Mouse (Mus musculus) inflammation-experienced regulatory T-cells, adult 6 months (primary cell): ENCODE measurements around the gene Gpc1. TPM values are rescaled to one million over a fixed set of nuclear protein-coding genes. Genes with fewer than 3 reads are reported as not detected.

ENCODE experiments used
- ATAC-seq: one replicate; pipeline ENCODE4 v1.8.0; 2017
- polyA plus RNA-seq, 3 experiments: library from polyadenylated mRNA; unstranded; fragments of 100-300 nt; shearing (Covaris generic); gene quantifications; one replicate each; pipeline ENCODE4 v1.2.1; 2017

Gpc1 gene
- polyA plus RNA-seq, 3 experiments from 2014 or later = 0.87 to 3.0 (median 2.8) TPM

GRCm38 (mm10) chr1:92880101-92880500, 48.7 kb downstream of the Gpc1 start:
- no peak for ATAC-seq

- no peak for ATAC-seq
Observed at GRCm38 (mm10) chr1:92881982-92882381, 50.5 kb downstream of the Gpc1 start.

- no peak for ATAC-seq
Observed at GRCm38 (mm10) chr1:92888901-92889655, 57.6 kb downstream of the Gpc1 start.

- ATAC-seq = no peak
Observed at GRCm38 (mm10) chr1:92892791-92893190, 61.3 kb downstream of the Gpc1 start.

- ATAC-seq = no peak
Observed at GRCm38 (mm10) chr1:92893896-92894295, 62.5 kb downstream of the Gpc1 start.

GRCm38 (mm10) chr1:92895089-92895488, 63.6 kb downstream of the Gpc1 start:
- ATAC-seq = peak; percentile 82

GRCm38 (mm10) chr1:92902786-92903185, 71.3 kb downstream of the Gpc1 start, which contains the start of gene Ankmy1:
Ankmy1 (minus strand) TSS chr1:92902906.
- ATAC-seq = no peak

- ATAC-seq = no peak
Observed at GRCm38 (mm10) chr1:92903627-92904026, 72.2 kb downstream of the Gpc1 start.

- no peak for ATAC-seq
Observed at GRCm38 (mm10) chr1:92905703-92906310, 74.4 kb downstream of the Gpc1 start.

GRCm38 (mm10) chr1:92906779-92907631, 75.6 kb downstream of the Gpc1 start, which contains the start of gene Dusp28:
Dusp28 (plus strand) TSS chr1:92906981.
- peak; percentile 67 for ATAC-seq

GRCm38 (mm10) chr1:92907632-92908360, 76.4 kb downstream of the Gpc1 start:
- ATAC-seq = no peak

- no peak for ATAC-seq
Observed at GRCm38 (mm10) chr1:92908664-92909063, 77.2 kb downstream of the Gpc1 start.

GRCm38 (mm10) chr1:92909068-92909467, 77.6 kb downstream of the Gpc1 start:
- ATAC-seq = no peak

Other genes with a start within 250 kb of the Gpc1 start
- not detected for gene Olfr1412, start 245.9 kb upstream of the Gpc1 start, polyA plus RNA-seq
- not detected for gene Olfr1411, start 237.2 kb upstream of the Gpc1 start, polyA plus RNA-seq
- not detected for gene Olfr1410, start 225.9 kb upstream of the Gpc1 start, polyA plus RNA-seq
- gene Olfr12, start 213.9 kb upstream of the Gpc1 start, polyA plus RNA-seq = not detected
- 100 to 1,000 TPM; 205 to 272 (median 248) TPM for gene Cops9, start 189.7 kb upstream of the Gpc1 start, polyA plus RNA-seq
- gene Otos, start 182.8 kb upstream of the Gpc1 start, polyA plus RNA-seq = 1 to 10 TPM in 2 of 3 experiments, under 1 TPM in 1; 0.64 to 2.5 (median 1.7) TPM
- 1 to 10 TPM in 1 of 3 experiments, under 1 TPM in 2; 0.71 to 1.6 (median 0.94) TPM for gene Ankmy1, start 71.3 kb downstream of the Gpc1 start, polyA plus RNA-seq
- gene Dusp28, start 75.3 kb downstream of the Gpc1 start, polyA plus RNA-seq = 1 to 10 TPM; 3.9 to 5.0 (median 4.1) TPM
- gene Rnpepl1, start 79.1 kb downstream of the Gpc1 start, polyA plus RNA-seq = 10 to 100 TPM; 20.5 to 34.1 (median 28.4) TPM
- gene Capn10, start 102.7 kb downstream of the Gpc1 start, polyA plus RNA-seq = 1 to 10 TPM; 4.6 to 7.3 (median 6.9) TPM
- gene Gpr35, start 119.2 kb downstream of the Gpc1 start, polyA plus RNA-seq = 1 to 10 TPM in 2 of 3 experiments, under 1 TPM in 1; 0.23 to 1.8 (median 1.7) TPM
- not detected for gene Aqp12, start 174.7 kb downstream of the Gpc1 start, polyA plus RNA-seq